Mouse (Mus musculus) cortical plate, adult 2 months (tissue): ENCODE data around the gene Pitpnc1. TPM values are rescaled to one million over a fixed set of nuclear protein-coding genes. Genes with fewer than 3 reads are reported as not detected.

Source experiments
- H3K27ac ChIP-seq: fragments of 200-500 bp; 2 replicates; pipeline ENCODE4 v1.5.1; 2012; ENCODE audit warnings: low read length, control low read depth, inconsistent platforms; ENCODE audit not compliant: insufficient read depth
- H3K4me1 ChIP-seq: fragments of 200-500 bp; 2 replicates; pipeline ENCODE4 v1.6.1; 2011; ENCODE audit warnings: low read length; ENCODE audit not compliant: control insufficient read depth, insufficient read depth
- H3K4me3 ChIP-seq: fragments of 200-500 bp; 2 replicates; pipeline ENCODE4 v1.5.1; 2011; ENCODE audit warnings: mild to moderate bottlenecking, low read length, control low read depth; ENCODE audit not compliant: insufficient read depth
- CTCF ChIP-seq: fragments of 200-500 bp; IDR thresholded peaks from 2 replicates; pipeline ENCODE4 v1.5.1; 2011; ENCODE audit warnings: mild to moderate bottlenecking, control low read depth, low read length; ENCODE audit not compliant: insufficient read depth; ENCODE audit errors: extremely low read depth
- POLR2A ChIP-seq: fragments of 200-500 bp; IDR thresholded peaks from 2 replicates; pipeline ENCODE4 v1.6.1; 2011; ENCODE audit warnings: mild to moderate bottlenecking, low read length, control low read depth; ENCODE audit not compliant: insufficient read depth; ENCODE audit errors: extremely low read depth
- polyA plus RNA-seq: library from polyadenylated mRNA; depleted of rRNA; stranded (reverse); fragments of >200 nt; gene quantifications from 2 replicates; pipeline ENCODE4 v1.2.3, GENCODE M21; 2012

The Pitpnc1 gene
- polyA plus RNA-seq, 1 experiment, result 35.6 TPM

DNA sequence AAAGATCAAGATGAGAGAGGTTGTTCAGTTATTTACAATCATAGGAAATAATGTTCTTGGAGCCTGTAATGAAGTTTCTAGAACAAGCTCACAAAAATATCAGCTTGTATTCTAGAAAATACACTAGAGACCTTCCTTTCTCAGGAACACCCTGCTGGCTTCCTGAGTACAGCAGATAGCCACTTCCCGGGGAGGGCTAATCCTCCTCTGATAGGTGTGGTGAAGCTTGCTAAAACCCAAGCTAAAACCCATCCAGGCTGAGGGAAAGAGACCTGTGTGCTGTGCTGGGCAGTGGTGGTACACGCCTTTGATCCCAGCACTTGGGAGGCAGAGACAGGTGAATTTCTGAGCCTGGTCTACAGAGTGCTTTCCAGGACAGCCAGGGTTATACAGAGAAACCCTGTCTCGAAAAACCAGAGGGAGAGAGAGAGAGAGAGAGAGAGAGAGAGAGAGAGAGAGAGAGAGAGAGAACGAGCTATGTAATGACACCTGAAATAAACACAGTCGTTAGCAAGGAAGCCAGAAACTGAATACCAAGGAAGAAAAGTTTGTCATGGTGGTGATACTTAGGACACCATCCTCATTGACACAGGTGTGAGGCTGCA lies 48.6 kb downstream of the Pitpnc1 start:
- H3K4me3 ChIP-seq, result no peak overlapping the region
- 0 out of 2 replicates have a peak overlapping the region, but pooled peaks have one; percentile 35 for H3K27ac ChIP-seq
- H3K4me1 ChIP-seq, result peaks cover 6% of the 10 kb centered on the region
- no peak for TF ChIP-seq CTCF
- no peak for TF ChIP-seq POLR2A

DNA sequence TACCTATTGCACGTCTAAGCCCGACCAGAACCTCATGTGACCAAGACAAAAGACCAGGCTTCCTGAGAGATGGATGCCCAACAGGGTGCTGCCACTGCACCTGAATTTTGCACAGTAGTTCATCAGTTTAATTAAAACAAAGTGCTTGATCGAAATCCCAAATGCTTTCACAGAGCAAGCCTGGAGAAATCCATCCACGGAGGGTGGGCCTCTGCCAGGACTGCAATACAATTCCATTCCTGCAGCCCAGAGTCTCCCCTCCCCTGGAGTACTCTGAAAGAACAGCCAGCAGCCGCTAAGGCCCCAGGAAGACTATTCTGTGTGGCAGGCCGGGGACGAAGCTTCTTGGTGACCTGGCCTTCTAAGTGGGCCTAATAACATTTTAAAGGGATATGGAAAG lies 50.6 kb downstream of the Pitpnc1 start:
- H3K27ac ChIP-seq, result no peak overlapping the region
- TF ChIP-seq CTCF, result no peak
- TF ChIP-seq POLR2A, result no peak

DNA sequence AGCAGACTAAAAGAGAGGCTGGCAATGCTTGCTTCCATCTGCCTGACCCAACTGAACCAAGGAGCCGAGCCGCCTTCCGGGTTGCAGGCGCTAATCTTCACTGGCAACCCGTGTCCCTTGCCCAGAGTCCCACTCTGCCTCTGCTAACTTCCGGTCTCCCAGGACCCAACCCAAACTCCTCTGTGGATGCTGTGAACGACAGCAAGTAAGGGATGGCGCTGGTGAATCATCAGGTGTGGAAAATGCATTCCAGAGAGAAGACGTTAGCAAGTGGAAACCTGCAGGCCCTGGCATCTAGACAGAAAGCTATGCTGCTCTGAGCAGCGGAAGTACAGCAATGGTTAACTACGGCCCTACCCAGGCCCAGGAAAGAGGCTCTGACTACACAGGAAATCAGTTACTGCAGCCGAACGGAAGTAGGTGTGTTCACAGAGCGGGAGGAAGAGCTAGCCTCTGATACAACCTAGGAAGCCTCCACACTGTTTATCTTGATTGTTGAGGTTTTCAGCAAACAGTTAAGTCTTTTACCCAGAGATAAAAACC lies 53.4 kb downstream of the Pitpnc1 start:
- TF ChIP-seq POLR2A, result no peak
- TF ChIP-seq CTCF, result no peak
- Histone ChIP-seq H3K27ac (peak overlapping the region; percentile 82), H3K4me3 (no peak overlapping the region), H3K4me1 (peaks cover 13% of the 10 kb centered on the region)

More for the DNA sequence above, 50.6 kb downstream of the Pitpnc1 start:
- H3K4me1 ChIP-seq, result peaks cover 12% of the 10 kb centered on the region
- H3K4me3 ChIP-seq, result no peak overlapping the region

DNA sequence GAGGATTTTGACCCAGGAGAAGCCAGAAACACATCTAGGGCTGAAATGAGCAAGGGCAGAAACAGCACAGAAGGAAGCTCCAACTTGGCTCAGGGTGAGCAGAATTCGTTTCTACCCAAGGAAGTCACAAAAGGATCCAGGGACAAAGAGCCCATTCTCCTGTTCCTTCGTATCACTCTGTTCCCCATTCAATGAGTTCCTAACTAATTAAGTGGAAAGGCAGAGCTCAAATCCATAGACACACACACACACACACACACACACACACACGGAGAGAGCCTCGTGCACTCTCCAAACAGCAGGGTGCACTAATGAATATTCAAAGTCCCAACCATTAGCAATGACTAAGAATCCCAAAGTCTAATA lies 54.0 kb downstream of the Pitpnc1 start:
- Histone ChIP-seq H3K27ac (peak overlapping the region; percentile 69; the same call in 1 of the 2 replicates), H3K4me1 (peaks cover 13% of the 10 kb centered on the region; the same call in 1 of the 2 replicates), H3K4me3 (no peak overlapping the region)
- TF ChIP-seq POLR2A (no peak), CTCF (no peak)

DNA sequence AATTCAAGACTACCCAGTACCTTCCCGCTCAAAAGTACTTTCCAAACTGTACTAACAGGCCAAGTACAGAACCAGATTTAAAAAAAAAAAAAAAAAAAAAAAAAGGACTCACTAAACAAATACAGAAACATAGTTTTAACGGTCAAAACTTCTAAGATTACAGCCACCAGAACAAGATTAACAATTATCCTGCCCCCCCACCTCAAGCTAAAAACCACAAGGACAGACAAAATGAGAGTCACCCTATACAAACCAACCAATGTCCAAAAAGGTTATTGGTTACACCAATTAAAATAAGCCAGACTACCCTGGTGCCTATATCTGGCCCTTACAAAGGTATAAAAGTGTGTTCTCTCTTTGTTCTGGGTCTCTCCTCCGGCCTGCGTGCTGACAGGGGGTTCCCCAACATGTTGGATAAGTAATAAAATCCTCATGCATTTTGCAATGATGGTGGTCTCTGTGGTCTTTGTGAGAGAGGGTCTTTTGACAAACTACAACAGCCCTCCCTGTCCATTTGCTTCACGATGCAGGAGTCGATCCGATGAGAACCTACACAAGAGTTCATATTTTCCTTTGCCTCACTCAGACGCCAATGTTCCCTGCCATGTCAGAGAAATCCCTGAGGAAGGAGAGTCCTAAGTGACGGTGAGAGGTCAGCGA lies 54.5 kb downstream of the Pitpnc1 start:
- TF ChIP-seq POLR2A, result no peak
- no peak for TF ChIP-seq CTCF
- peaks cover 13% of the 10 kb centered on the region; the same call in 1 of the 2 replicates for H3K4me1 ChIP-seq
- peak overlapping the region; percentile 69; the same call in 1 of the 2 replicates for H3K27ac ChIP-seq
- H3K4me3 ChIP-seq, result no peak overlapping the region

DNA sequence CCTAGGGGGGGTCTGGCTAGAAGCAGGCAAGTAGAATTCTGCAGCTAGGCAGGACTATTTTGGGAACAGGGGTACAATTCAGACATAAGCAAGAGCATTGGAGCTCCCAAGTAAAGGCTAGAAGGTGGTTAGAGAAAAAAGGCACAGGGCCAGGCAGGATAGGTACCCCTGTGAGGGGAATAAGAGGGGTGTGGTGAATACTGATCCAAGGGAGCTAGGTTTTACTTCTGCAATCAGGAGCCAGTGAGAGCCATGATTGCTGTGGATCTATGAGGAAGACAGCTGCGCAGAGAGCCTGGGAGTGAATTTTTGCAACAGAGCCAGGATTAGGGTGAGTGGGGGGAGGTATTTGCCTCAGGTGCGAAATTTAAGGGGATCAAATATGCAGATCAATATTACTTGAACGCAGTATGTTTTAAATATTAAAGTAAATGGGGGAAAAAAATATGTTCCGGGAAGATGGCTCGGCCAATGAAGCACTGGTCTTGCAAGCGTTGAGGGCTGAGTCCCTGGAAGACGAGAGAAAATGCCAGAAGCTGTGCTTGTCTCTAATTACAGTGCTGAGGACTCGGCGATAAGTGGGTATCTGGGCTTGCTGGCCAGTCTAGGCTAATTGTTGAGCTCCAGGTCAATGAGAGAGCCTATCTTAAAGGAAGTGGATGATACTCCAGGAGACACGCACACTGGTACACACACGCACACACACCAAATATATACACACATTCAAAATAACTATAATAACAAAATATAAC lies 55.3 kb downstream of the Pitpnc1 start:
- Histone ChIP-seq H3K27ac (peak overlapping the region; percentile 80), H3K4me1 (peaks cover 13% of the 10 kb centered on the region; the same call in 1 of the 2 replicates), H3K4me3 (no peak overlapping the region)
- TF ChIP-seq CTCF (no peak), POLR2A (no peak)

DNA sequence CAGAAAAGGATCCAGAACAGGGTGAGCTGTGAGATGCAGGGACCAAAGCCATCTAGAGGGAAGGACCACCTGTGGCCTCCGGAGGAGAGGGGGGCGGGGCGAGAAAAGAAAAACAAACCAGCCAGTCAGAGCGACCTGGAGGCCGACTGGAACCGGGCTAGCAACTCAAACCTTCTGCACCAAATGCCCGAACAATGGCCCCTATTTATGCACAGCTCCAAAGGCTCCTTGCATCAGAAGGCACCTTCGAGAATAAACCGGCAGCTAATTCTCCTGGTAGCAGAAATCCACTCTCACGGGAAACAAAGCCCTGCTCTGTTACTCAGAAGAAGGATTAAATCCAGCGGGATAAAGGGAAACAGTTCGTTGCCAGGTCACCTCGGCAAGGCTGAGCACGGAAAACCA lies 57.2 kb downstream of the Pitpnc1 start:
- H3K4me3 ChIP-seq, result no peak overlapping the region
- H3K4me1 ChIP-seq, result peaks cover 13% of the 10 kb centered on the region; the same call in 1 of the 2 replicates
- TF ChIP-seq CTCF, result no peak
- no peak for TF ChIP-seq POLR2A
- H3K27ac ChIP-seq, result peak overlapping the region; percentile 29; the same call in 1 of the 2 replicates

DNA sequence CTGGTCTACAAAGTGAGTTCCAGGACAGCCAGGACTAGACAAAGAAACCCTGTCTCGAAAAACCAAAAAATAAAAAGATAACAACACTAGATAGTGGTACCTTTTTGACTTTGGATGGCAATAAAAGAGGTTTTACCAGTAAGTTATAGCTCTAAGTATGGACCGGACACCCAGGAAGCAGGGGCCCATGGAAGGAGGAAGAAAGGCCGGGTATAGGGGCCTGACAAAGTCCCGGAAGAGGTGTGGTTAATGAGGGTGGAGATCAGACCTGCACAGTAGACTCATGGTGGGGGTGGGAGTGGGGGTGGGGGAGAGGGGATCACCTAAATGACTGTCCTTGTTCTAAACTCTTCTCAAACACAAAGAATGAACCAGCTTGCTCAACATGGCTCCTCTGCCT lies 58.4 kb downstream of the Pitpnc1 start:
- no peak for TF ChIP-seq CTCF
- TF ChIP-seq POLR2A, result no peak
- Histone ChIP-seq H3K4me1 (peaks cover 12% of the 10 kb centered on the region; the same call in 1 of the 2 replicates), H3K27ac (no peak overlapping the region), H3K4me3 (no peak overlapping the region)

DNA sequence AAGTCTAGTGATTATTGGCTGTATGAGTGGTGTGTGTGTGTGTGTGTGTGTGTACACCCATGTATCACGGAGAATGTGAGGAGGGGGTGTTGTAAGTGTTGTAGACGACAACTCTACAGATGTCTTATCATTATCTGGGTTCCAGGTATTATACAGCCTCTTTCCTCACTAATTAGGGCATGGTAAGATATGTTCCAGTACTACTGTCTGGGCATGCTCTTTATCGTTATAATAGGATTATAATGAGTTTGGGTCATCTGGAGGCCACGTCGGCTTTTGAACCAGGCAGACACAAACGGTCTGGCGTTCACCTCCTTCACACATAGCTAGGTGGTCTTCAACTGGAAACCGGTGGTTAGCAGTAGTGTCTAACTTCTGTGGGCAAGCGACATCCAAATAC lies 58.9 kb downstream of the Pitpnc1 start:
- Histone ChIP-seq H3K27ac (no peak overlapping the region), H3K4me3 (no peak overlapping the region), H3K4me1 (peaks cover 9% of the 10 kb centered on the region; the same call in 1 of the 2 replicates)
- TF ChIP-seq CTCF, result no peak
- no peak for TF ChIP-seq POLR2A

DNA sequence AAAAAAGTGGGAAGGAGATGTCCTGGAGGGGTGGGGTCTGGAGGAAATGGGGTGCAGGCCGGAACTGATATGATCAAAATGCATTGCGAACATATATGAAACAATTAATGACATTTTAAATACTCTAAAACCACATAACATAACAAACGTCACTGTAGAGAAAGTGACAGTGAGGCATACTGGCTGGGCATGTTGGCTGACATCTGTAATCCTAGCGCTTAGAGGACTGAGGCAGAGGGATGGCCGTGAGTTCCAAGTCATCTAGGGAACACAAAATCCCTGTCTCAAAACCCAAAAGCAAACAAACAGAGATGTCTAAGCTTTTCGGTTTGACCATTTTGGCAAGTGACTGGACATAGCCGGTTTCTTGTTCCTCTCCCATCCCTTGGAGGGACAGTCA lies 59.7 kb downstream of the Pitpnc1 start:
- Histone ChIP-seq H3K4me1 (peaks cover 5% of the 10 kb centered on the region; the same call in 1 of the 2 replicates), H3K27ac (no peak overlapping the region), H3K4me3 (no peak overlapping the region)
- TF ChIP-seq POLR2A, result no peak
- no peak for TF ChIP-seq CTCF
